Mouse (Mus musculus): ENCODE results near the gene Gm20532. TPM values are rescaled to one million over a fixed set of nuclear protein-coding genes. Genes with fewer than 3 reads are reported as not detected.

Gm20532 gene
- total RNA-seq (2021): not detected
- long read RNA-seq, experiment 1: 0 reads
- long read RNA-seq, experiment 2: 0 reads

DNA sequence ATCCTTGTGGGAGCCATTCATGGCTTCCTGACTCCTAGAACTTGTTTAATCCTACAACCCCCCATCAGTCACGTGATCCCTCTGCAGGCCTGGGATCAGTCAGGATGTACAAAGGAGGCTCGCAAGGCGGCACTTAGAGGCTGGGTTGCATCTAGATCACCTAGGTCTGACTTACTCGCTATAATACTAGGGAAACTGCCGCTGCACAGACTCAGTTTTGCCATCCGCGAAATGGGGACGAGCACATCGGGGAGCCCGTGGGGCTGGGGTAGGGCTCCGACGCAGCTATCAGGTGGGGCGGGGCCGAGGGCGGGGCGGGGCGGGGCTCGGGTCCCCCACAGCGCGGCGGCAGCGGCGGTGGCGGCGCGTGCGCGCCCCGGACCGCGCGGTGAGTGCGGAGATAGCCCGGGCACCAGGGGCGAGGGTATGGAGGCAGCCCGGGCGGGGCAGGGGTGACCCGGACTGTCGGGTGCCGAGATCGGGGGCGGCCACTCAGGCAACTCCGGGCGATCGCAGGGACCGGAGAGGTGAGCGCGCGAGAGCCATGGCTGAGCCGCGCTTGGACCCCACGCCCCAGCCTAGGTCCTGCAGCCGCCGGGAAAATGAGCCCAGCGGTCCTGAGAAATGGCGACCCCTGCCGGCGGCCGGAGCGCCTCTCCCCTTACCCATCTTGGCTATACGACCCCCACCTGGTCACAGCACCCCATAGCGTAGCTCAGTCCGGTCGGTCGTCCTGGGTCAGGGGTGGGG lies at the start of gene Gm20532:
Gene Gm20532, plus strand, starts transcription at position 346 of the 750 bp plus-strand sequence.
- peak; percentile 55 for DNase-seq

DNA sequence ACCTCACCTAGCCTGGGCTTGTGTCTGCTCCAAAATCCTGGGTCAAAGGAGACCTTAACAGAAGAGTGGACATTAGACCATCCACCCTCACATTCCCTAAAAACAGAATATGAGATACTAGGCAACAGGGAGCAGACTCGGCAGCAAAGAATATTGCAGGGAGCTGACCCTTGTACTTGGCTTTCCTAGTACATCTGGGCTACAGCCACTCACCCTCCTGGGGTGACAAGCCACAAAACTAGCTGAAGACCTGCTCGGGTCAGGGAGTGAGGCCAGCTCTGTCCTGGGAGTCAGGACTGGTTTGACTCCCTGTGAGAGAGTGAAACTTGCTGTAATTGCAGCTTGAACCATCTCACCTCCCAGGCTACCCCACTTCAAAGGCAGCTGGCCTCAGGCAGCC lies 46.9 kb upstream of the Gm20532 start:
- DNase-seq: no peak

DNA sequence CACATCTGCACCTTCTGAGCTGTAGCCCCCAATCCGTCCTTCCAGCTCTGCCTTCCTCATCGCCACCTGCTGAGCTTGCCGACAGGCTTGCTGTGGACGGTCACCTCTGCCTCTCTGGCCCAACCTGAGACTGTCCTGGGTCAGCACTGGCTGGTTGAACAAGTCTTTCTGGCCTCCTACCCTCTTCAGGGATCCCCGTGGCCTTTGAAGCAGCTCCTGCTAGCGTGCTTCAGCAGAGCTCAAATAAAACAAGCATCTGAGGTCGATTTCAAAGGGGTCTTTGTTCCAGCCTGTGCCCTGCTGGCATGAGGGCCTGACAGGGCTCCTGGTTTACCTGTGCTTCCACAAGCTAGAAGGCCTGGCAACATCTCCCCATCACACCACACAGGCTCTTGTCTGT lies 45.7 kb upstream of the Gm20532 start:
- no peak for DNase-seq

DNA sequence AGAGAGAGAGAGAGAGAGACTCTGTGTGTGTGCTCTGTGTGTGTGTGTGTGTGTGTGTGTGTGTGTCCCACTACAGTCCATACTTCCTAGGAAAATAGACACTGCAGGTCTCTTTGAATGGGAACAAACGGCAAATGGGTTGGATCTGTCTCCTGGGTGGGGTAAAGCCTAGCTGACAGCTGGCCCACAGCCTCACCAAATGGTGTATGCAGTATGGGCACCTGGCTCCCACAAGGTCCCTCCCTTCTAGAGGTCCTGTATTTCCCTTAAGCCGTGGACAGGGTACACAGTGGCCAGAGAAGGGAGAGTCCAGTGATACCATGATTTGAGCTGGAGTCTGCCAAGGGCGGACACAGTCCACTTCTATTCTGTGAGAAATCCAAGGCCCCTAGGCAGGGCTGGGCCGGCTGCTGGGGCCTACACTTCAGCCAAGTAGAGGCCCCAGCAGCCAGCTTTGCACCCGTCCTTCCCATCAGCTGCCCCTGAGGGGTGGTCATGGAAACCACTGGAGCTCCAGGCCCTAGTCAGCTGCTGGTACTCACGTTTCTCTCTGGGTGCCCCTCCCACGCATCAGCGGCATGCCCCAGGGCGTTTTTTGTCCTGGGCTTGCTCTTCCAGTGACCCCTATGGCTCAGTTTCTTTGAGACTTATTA lies 45.1 kb upstream of the Gm20532 start:
- DNase-seq: no peak

DNA sequence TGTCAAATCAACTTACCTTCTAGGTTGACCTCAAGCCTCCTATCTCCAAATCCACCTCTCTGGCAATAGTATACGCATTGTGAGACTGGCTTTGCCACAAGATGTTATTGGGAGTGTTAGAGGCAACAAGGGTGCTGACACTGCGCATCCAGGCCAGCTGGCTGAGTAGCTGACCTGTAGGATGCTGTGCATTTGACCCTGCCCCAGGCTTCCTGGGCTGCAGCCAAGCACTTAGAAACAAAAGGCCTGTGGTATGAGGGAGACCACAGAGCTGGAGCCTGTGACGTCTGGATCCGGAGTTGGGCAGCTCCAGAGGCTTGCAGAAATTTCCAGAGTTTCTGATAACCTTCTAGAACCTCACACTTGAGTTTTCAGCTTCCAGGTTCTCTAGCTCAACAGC lies 43.3 kb upstream of the Gm20532 start:
- DNase-seq: no peak

DNA sequence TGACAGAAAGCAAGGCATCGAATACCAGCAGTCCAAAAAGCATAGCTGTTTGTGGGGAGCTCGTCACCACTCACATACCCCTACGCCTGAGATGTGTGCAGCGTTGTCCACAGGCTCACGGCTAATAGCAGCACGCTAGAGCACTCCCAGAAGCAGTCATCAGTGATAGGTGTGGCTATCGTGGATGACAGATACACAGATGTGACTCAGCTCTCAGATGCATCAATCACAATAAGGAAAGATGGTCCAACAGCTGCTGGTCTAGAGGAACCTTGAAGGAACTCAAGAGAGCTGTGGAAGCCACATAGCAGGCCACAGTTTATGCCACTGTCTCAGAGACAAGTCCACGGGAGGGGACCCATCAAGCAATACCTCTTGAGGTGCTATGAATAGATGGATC lies 42.7 kb upstream of the Gm20532 start:
- DNase-seq: no peak

DNA sequence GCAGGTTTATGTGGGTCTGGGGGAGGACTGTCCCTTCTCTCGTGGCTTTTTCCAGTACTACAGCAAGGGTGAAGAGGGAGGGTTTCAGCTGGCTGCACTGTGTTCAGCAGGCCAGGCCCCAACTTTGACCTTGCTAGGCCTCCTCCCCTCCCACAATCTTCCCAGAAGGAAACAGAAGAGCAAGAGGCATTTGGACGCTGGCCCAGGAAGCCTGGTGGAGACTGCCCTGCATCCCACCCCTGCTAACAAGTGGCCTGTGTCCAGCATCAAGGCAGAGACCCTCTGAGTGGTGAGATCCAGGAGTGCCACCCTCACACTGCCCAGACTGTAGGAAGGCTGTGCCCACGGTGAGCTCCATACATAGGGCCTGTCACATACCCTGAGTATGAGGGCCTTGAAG lies 42.2 kb upstream of the Gm20532 start:
- DNase-seq: no peak

DNA sequence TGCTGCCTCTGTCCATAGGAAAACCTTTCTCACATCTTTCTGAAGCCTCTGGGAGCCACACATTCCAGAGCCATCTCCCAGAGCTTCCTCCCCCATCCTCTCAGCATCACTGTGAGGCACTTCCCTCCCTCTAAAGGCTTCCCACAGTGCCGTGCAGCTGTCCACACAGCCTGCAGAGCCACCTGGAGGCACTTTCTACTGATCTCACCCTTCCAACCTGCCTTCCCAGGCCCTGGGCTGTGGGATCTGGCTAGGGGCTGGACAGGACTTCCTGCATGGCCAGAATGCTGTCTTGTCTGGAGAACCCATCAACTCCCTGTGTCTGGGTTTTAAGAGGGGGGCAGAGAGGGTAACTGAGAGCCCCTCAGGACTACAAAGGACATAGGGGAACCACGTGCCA lies 39.0 kb upstream of the Gm20532 start:
- DNase-seq: no peak

DNA sequence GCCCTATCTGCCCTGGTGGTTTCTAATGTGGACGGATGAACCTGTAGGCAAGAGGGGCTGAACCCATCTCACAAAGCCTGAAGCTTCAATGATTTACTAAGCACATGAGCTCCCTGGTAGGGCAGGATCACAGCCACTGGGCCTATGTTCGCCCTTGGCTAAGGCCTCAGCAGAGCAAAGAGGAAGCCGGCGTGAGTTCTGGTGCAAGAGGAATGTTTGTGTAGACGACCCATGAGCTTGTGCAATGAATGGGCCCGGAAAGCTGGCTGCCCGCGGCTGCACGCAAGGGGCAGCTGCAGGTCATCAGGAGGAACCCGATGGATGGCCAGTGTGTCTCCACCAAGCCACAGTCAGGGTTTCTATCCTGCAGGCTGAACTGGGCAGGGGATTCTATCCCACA lies 36.6 kb upstream of the Gm20532 start:
- no peak for DNase-seq

DNA sequence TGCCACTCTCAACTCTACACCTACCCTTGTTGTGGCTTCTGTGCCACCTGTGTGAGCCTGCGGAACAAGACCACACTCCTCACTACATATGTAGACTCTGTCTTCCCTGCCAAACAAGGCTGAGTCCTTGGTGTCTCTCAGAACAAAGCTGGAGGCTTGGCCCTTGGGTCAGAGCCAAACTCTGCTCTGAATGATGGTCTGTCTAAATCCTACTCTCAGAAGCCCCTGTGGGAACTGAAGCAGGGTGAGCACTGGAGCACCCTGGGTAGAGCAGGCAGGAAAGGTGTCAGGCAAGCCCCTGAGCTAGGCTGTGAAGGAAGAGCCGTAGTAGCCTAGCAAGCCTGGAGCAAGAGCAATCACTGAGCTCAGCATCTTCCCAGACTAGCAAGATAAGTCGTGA lies 36.2 kb upstream of the Gm20532 start:
- DNase-seq: no peak

DNA sequence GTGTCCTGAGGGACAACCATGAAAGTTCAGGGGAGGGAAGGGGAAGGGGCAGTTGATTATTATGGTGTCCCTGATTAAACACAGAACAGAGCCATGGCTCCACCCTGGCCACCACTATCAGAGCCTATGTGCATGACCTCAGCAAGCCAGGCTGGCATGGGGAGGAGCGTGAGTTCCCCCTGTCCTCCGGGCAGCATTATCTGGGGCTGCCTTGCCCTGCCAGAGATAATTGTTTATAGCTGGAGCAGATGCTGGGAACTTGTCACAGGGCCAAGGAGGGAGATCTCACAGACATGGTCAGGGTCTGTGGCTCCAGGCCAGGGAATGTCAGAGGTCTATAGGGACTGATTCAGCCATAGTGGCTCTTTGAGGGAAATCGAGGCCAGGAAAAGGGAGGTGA lies 35.7 kb upstream of the Gm20532 start:
- no peak for DNase-seq

DNA sequence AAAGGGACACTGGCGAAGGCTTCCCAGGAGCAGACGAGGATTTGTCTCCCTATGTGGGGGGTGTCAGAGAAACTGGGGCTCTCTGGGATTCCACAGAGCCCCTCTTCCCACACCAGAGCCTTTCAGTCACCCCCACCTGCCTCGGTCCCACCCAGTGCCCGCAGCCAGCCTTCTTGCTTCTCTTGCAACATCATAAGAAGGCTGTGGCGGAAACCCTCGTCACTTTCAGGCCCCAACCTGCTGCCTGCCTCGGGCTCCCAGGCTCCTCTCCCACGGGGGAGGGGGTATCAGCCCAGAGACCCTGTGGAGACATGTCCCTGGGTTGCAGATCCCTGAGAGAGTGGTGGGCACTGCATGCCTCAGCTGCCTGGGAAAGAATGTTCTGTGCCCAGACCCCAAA lies 35.0 kb upstream of the Gm20532 start:
- DNase-seq: no peak

DNA sequence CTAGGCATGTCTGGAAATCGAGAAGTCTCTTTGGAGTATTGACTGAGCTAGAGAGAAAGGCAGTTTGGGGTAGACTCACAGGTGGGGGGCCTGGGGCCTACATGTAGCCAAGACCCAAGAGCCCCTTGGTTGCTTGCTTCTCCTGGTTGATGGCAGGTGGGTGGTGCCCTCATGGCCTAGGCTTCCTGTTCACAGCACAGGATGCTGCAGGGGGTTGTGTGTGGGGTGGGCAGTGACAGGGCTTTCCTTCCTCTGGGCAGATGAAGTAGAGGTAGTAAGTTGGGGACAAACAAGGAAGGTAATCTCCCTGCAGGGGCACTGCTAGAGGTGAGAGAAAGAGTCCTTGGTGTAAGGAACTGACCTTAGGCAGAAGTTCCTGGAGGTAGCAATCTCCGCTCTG lies 34.4 kb upstream of the Gm20532 start:
- DNase-seq: no peak

DNA sequence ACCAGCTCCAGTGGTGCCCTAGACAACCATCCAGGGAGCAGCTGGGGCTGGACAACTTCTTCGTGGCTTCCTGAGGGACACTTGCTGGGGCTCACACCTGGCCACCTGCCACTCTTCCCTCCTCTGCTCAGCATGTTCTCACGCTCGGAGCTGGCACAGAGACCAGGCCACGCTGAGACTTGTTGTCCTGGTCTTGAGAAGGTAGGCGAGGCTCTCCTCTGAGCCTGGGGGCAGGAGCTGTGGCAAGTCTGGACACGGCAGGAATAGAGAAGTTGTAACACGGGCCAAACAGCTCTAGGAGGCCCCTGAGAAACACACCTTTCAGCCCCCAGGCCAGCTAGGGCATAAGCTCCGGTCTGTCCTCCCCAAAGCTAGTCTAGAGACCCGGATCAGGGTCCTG lies 32.5 kb upstream of the Gm20532 start:
- no peak for DNase-seq

DNA sequence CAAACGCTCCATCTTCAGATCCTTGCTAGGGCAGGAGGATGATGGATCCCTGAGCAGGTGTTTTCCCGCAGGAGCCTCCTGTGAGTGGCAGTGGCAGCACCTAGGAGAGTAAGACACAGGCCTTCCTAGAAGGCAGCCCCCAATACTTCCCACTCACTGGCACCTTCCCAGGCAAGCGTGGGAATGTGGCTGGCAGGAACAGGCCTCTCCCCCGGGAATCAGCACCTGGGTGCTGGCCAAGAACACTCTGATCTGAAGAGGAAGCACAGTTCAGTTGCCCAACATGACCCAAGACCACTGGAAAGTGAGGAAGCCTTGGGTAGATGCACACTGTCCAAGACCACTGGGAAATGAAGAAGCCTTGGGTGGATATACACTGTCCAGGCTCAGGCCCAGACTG lies 31.4 kb upstream of the Gm20532 start:
- DNase-seq: peak; percentile 60

DNA sequence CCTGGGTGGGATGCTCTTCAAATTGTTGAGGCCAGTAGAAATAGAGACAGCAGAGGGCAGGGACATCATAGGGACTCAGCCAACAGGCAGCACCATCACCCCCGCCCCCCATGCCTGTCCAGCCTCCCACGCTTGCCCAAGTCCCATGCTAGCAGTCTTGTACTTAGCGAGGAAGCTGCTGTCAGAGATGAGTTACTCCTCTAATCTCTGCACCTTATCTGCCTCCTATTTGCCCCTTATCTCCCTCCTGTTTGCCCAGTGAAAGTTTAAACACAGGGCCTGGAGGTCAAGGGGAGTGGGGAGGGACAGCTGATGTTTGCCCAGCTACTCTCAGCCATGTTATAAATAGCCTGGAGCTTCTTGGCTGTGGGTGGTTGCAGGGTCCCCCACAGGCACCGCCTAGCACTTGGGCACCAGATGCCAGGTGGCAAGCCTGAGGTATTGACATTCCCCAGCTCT lies 29.9 kb upstream of the Gm20532 start:
- DNase-seq: no peak

DNA sequence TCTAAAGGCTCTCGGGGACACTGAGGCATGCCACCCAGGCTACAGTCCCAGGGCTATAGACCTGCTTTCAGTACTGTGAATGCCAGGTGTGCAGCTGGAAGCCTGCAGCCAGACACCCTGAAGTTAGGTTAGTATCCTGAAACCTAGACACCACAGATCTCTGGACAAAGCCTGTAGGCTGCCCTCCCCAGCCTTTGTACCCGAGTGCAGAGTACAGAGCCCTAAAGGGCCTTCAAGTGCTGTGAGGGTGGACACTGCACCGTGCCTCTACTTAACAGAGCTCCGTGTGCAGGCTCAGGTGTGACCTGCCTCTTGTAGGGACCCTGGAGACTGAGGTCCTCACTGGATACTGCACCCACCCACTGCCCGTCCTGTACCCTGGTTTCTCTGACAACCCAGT lies 25.9 kb upstream of the Gm20532 start:
- DNase-seq: no peak

DNA sequence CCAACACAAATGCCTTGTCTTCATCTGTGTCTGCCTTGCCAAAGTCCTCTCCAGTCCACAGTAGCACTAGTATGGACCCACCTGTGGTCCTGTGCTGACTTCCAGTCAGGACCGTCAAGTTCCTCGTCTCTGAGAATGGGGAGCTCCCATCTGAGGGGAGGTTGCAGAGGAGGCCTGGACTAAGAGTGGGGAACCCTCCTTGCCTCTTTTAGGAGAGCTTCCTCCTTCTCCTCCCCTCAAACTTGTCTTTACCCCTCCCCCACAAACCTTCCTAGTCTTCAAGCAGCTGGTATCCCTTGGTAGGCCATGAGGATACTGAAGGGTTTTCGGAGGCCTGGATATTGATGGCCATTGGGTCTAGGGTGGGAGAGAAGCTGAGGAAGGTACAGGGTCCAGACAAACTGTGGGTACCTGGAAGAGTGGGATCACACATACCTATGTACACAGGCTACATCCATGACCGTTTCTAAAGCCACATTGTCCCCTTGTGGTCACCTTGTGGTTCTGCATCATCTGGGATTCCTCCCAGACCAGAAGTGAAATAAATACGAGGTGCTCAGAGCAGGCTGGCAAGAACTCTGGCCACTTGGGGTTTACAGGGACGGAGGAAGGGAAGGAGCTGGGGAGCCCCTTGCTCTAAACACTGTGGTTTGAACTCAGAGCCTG lies 25.0 kb upstream of the Gm20532 start:
- DNase-seq: no peak

DNA sequence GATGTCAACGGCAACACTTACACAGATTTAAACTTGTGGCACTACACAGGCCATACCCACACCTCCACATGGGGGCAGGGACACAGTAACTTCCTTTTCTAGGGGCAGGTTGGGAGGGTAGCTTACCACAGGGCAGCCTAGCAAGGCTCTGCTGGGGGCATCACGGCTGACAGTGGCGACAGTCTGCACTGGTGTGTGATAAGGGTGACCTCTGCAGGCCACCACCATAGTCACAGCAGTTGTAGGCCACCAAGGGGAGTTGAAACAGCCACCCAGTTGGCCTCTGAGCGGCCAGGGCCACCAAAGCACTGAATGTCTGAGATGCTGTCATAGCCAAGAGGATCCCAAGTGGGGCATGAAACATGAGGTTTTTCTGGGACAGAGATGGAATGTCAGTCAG lies 20.2 kb upstream of the Gm20532 start:
- DNase-seq: peak; percentile 57

DNA sequence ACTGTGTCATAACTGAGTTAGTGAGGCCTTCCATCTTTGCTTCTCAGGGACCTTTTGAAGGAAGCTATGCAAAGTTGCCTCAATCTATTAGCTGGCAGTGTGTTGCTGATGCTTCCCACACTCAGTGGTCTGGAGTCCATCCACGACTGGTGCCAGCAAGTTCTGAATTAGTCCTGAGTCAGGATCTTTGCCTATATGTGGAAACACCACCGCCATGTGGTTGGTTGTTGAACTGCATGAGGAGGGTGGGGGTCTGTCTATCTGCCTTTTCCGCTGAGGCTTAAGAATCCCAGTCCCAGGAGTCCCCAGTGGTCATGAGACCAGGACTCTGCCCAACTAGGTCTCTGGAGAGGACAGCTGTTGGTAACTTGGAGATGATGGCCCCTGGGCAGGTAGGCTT lies 16.4 kb upstream of the Gm20532 start:
- no peak for DNase-seq

DNA sequence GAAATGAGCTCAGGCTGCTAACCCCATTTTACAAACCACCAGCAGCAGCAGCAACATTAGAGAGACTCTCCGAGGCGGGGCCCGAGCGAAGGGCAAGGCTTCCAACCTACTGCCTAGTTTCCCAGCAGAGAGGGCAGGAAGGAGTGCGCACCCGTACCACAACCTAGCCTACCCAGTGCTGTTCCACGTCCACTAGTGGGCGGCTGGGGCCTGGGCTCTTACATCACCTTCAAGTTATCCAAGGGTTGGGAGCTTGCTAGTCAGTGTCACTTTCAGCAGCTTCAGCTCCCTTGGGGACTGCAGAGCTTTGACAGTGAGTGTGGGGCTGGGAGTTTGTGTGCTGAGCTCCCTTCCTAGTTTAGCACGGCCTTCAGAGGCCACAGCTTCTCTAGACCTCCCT lies 15.0 kb upstream of the Gm20532 start:
- DNase-seq: no peak

DNA sequence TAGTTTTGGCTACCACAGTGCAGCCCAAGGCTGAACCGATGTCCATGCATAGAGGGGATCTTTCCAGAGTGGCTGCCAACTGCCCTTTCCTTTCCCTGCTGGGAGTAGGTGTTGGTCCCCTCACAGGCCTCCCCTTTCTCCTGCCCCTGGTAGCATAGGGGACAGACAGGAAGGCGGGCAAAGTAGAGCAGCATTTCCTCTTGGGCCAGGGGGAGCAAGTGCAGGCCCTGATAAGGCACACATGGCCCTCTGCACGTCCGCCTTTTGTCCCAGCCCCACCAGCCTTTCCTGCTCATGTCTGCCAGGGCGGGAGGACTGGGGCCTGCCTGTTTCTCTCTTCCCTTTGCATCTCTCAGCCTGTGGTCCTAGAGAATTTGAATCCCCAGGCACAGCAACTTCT lies 14.6 kb upstream of the Gm20532 start:
- peak; percentile 66 for DNase-seq

DNA sequence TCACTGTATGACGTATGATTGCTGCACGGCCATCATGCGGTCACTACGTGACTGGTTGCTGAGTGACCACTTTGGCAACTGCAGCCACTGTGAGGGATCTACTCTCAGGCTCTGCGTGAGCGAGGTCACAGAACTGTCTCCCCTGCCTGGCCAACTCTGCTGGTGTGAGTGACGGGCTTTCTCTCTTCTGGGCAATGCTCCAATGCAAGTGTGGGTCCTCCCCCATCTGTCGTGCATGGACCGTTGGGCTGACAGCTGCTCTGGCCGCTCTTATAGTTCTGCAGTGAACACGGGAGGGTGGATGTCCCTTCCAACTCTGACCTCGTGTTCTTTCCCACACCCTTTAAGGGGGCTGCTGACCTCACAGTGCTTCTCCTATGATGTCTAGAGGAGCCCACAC lies 13.0 kb upstream of the Gm20532 start:
- peak; percentile 54 for DNase-seq

DNA sequence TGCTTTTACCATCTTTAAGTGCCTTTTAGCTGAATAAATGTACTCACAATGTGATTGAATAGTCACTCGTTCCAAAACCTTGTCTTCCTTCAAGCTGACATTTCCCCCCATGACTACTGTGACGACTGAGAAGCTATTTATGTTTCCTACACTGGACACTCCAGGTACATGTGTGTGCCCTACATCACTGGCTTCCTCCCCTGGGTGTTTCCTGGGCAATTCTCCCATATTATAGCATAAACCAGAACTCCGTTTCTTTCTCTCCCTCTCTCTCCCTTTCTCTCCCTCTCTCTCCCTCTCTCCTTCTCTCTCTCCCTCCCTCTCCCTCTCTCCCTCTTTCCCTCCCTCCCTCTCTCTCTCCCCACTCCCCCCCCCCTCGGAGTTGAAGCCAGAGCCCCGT lies 12.6 kb upstream of the Gm20532 start:
- DNase-seq: no peak
